Mouse (Mus musculus) spleen, adult 2 months (tissue): ENCODE data around the gene Dock3.

Experiments used
- CTCF ChIP-seq: fragments of 200-500 bp; IDR thresholded peaks from 2 replicates; pipeline ENCODE4 v1.5.1; 2011; ENCODE audit warnings: mild to moderate bottlenecking, inconsistent platforms; ENCODE audit not compliant: insufficient read depth, insufficient read length, insufficient replicate concordance; ENCODE audit errors: extremely low read depth
- POLR2A ChIP-seq: fragments of 200-500 bp; IDR thresholded peaks from 2 replicates; pipeline ENCODE4 v1.6.1; 2011; ENCODE audit warnings: low read depth, low read length, inconsistent platforms

DNA sequence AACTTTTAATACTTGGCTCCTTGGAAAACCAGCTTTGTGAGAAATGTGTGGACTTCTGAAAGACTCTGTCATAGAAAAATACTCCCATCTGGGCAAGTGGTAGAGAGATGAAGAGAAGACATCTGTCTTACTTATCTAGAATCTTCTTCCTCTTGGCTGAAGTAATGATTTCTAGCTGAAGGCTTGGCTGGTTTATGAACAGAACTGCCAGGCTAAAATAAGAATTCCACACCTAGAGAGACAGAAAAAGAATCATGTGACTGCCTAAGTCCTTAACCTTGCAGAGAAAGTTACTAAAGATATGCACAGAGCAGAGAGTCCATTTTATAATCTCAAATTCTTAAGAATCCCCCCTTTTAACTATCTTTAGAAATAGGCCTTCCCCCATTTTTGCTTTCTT lies 276.2 kb downstream of the Dock3 start:
- TF ChIP-seq CTCF (no peak), POLR2A (no peak)
